Mouse (Mus musculus) heart, embryonic 11.5 days (tissue): ENCODE data around the gene Nlrp3. TPM values are rescaled to one million over a fixed set of nuclear protein-coding genes. Genes with fewer than 3 reads are reported as not detected.

Experiments used
- ATAC-seq: fragments of 200-750 bp; cut with Nextera tagmentation; replicated peaks from 2 replicates; pipeline ENCODE4 v1.8.0; 2017; ENCODE audit warnings: moderate library complexity; ENCODE audit not compliant: insufficient number of reproducible peaks, low FRiP score, low TSS enrichment
- H3K27ac ChIP-seq: fragments of 300-500 bp; sonication (generic); 2 replicates; pipeline ENCODE4 v1.5.1; 2014; ENCODE audit warnings: mild to moderate bottlenecking, low read depth, low read length
- H3K27me3 ChIP-seq: fragments of 300-500 bp; sonication (generic); 2 replicates; pipeline ENCODE4 v1.6.1; 2014; ENCODE audit warnings: mild to moderate bottlenecking, low read length, mixed read lengths; ENCODE audit not compliant: control insufficient read depth, insufficient read depth
- H3K36me3 ChIP-seq: fragments of 300-500 bp; sonication (generic); 2 replicates; pipeline ENCODE4 v1.6.1; 2014; ENCODE audit warnings: mild to moderate bottlenecking, low read length, moderate library complexity, mixed read lengths; ENCODE audit not compliant: control insufficient read depth, insufficient read depth
- H3K4me1 ChIP-seq: fragments of 300-500 bp; sonication (generic); 2 replicates; pipeline ENCODE4 v1.6.1; 2014; ENCODE audit warnings: low read length; ENCODE audit not compliant: control insufficient read depth, insufficient read depth
- H3K4me2 ChIP-seq: fragments of 300-500 bp; sonication (generic); 2 replicates; pipeline ENCODE4 v1.6.1; 2014; ENCODE audit warnings: mild to moderate bottlenecking, moderate library complexity
- H3K4me3 ChIP-seq: fragments of 300-500 bp; sonication (generic); 2 replicates; pipeline ENCODE4 v1.5.1; 2014; ENCODE audit warnings: low read depth, low read length
- H3K9ac ChIP-seq: fragments of 300-500 bp; sonication (generic); 2 replicates; pipeline ENCODE4 v1.6.1; 2014; ENCODE audit warnings: mild to moderate bottlenecking, low read depth, low read length, moderate library complexity
- H3K9me3 ChIP-seq: fragments of 300-500 bp; sonication (generic); replicated peaks from 2 replicates; pipeline ENCODE4 v1.6.1; 2016; ENCODE audit warnings: low read length; ENCODE audit not compliant: control insufficient read depth
- WGBS: fragments of 180-500 bp; shearing (Covaris S2); extraction: QIAGEN DNeasy Blood & Tissue Kit; methylation state at CpG from one replicate; pipeline ENCODE4 v1.1.7; 2014; ENCODE audit not compliant: insufficient replicate concordance; 5-methylcytosine and 5-hydroxymethylcytosine counted together
- polyA plus RNA-seq: library from polyadenylated mRNA; unstranded; fragments of >200 nt; fragmentation: Nextera tagmentation; extraction: Ambion mirVana; gene quantifications from 2 replicates; pipeline ENCODE4 v1.2.1, GENCODE M21; 2014

Nlrp3 gene
- polyA plus RNA-seq, 1 experiment from 2014 or later: 0.16 TPM

DNA sequence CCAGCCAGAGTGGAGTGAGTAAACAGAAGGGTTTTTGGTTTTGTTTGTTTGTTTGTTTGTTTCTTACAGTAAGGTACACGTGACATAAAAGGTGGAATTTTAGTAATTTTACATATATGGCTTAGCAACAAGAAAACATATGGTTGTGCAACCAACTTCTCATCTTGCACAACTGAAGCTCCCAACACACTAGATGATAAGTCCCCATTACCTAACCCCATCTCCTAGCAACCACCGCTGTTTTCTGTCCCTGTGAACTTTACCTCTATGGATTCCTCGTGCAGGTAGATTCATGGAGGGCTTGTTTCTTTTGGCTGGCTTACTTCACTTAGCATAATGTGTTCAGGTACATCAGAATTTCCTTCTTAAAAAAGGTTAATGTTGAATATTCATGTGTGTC lies 2.0 kb downstream of the Nlrp3 start:
- Histone ChIP-seq H3K27ac (no peak overlapping the region), H3K9me3 (no peaks in the 10 kb centered on the region), H3K36me3 (no peaks in the 10 kb centered on the region), H3K27me3 (no peaks in the 10 kb centered on the region), H3K4me3 (no peak overlapping the region), H3K4me1 (no peaks in the 10 kb centered on the region), H3K9ac (no peak overlapping the region), H3K4me2 (no peak overlapping the region)
- 81% methylated on average over 3 of the region's 3 CpGs for WGBS
- no peak for ATAC-seq

DNA sequence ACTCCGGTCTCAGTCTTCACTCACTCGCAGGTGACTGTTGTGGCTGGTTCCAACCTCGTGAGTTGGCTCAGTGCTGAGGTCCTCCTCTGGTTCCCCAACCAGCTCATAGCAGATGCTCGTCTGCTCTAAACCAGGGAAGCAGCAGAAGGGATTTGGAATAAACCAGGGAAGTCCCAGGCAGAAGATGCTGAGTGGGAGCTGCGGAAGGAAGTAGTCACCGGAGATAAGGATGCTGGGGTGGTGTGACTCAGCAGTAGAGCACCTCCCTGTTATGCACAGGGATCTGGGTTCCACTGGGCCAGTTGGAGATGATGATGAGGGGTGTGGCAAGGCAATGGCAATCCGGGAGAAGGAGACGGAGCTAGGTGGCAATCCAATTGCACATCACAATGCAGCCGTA lies 2.6 kb downstream of the Nlrp3 start:
- Histone ChIP-seq H3K36me3 (no peaks in the 10 kb centered on the region), H3K4me2 (no peak overlapping the region), H3K4me1 (no peaks in the 10 kb centered on the region), H3K9ac (no peak overlapping the region), H3K4me3 (no peak overlapping the region), H3K9me3 (no peaks in the 10 kb centered on the region), H3K27me3 (no peaks in the 10 kb centered on the region), H3K27ac (no peak overlapping the region)
- 81% methylated on average over 9 of the region's 9 CpGs for WGBS
- no peak for ATAC-seq

DNA sequence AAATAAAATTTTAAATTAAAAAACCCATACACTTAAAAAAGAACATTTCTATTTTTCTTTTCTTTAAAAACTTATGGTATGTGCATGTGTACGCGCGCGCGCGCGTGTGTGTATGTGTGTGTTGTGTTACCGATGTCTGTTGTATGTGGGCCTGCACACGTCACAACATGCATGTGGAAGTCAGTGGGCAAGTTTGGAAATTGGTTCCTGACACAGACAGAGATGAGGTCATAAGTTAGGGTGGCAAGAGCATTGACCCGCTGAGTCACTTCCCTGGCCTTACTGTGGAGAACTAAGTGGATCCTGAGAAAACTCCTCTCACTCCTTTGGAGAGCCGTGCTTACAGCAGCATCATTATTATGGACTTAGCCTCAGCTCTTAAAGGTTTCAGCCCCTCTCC lies 12.8 kb downstream of the Nlrp3 start:
- 94% methylated on average over 11 of the region's 11 CpGs for WGBS
- Histone ChIP-seq H3K4me2 (no peak overlapping the region), H3K9me3 (no peaks in the 10 kb centered on the region), H3K36me3 (no peaks in the 10 kb centered on the region), H3K4me1 (no peaks in the 10 kb centered on the region), H3K27ac (no peak overlapping the region), H3K4me3 (no peak overlapping the region), H3K9ac (no peak overlapping the region), H3K27me3 (no peaks in the 10 kb centered on the region)
- ATAC-seq: no peak

DNA sequence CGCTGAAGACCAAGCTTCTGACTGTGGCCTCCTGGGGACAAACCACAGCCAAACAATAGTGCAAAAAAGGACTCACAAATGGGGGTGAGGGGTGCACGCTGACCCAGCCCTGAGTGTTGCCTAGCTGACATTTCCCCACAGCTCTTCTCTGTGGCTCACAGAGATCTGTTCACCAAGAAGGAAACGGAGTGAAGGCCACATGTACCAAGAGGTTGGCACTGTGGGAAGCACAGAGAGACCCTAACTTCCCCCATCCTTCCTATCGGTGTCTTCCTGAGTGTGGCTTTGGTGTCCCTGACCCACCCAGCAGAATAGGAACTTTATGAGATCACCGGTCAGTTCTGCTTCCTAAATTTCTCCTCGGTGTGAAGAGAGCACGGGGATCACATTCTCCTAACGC lies 13.2 kb downstream of the Nlrp3 start:
- Histone ChIP-seq H3K4me2 (no peak overlapping the region), H3K36me3 (no peaks in the 10 kb centered on the region), H3K27ac (no peak overlapping the region), H3K27me3 (no peaks in the 10 kb centered on the region), H3K9me3 (no peaks in the 10 kb centered on the region), H3K9ac (no peak overlapping the region), H3K4me1 (no peaks in the 10 kb centered on the region), H3K4me3 (no peak overlapping the region)
- ATAC-seq: no peak
- 78% methylated on average over 8 of the region's 8 CpGs for WGBS

DNA sequence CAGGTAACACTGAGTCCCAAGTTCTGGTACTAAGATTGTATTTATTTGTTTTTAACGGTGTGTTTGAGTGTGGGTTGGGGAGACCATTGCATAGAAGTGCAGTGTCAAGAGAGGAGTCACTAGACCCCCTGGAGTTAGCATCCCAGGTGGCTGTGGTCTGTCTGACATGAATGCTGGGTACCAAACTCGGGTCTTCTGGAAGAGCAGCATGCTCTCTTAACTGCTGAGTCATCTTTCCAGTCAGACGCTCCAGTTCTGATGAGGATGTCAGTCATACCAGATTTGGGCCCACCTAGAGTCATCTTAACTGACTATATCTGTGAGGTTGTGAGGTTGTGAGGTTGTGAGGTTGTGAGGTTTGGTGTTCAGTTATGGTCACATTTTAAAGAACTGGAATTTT lies 19.5 kb downstream of the Nlrp3 start:
- 59% methylated on average over 3 of the region's 3 CpGs for WGBS
- Histone ChIP-seq H3K4me3 (no peak overlapping the region), H3K4me1 (no peaks in the 10 kb centered on the region), H3K9ac (no peak overlapping the region), H3K27me3 (no peaks in the 10 kb centered on the region), H3K4me2 (no peak overlapping the region), H3K9me3 (no peaks in the 10 kb centered on the region), H3K27ac (no peak overlapping the region), H3K36me3 (no peaks in the 10 kb centered on the region)
- no peak for ATAC-seq

DNA sequence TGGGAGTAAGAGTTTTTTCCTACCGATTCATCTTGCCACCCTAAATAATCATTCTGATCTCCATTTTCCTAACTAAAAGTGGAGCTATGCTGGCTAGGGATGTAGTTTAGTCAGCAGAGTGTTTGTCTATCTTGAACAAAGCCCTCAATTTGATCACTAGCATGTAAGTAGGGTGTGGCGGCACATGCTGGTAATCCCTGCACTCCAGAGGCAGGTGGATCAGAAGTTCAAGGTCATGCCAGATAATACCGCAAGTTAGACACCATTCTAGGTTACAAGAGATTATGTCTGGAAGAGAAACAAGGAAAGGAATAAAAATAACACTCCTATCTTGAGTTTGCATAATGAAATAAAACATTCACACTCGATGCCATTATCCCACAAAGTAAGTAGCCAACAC lies 21.0 kb downstream of the Nlrp3 start:
- H3K4me2 ChIP-seq: no peak overlapping the region
- no peak overlapping the region for H3K27ac ChIP-seq
- no peak for ATAC-seq
- no peaks in the 10 kb centered on the region for H3K4me1 ChIP-seq
- no peaks in the 10 kb centered on the region for H3K36me3 ChIP-seq
- H3K27me3 ChIP-seq: peaks cover 2% of the 10 kb centered on the region; the same call in 1 of the 2 replicates
- H3K9ac ChIP-seq: no peak overlapping the region
- no peak overlapping the region for H3K4me3 ChIP-seq
- 82% methylated on average over 4 of the region's 4 CpGs for WGBS
- H3K9me3 ChIP-seq: no peaks in the 10 kb centered on the region

DNA sequence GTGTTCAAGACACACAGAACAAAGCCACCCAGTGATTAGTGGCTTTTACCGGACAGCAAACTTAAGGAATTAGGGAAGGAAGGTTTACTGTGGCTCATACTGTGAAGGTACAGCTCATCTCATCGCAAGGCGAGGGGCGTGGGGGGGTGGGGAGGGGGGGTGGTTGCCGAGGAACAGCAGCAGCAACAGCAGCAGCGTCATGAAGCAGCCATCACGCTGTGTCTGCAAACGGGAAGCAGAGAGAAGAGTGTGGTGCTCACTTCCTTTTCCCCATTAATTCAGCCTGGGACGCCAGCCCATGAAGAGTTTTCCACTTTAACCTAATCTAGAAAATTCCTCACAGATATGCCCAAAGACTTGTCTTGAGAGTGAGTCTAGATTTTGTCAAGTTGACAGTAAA lies 21.5 kb downstream of the Nlrp3 start:
- Histone ChIP-seq H3K27ac (no peak overlapping the region), H3K9ac (no peak overlapping the region), H3K4me3 (no peak overlapping the region), H3K9me3 (no peaks in the 10 kb centered on the region), H3K27me3 (peaks cover 2% of the 10 kb centered on the region; the same call in 1 of the 2 replicates), H3K36me3 (no peaks in the 10 kb centered on the region), H3K4me2 (no peak overlapping the region), H3K4me1 (no peaks in the 10 kb centered on the region)
- WGBS: 69% methylated on average over 9 of the region's 9 CpGs
- no peak for ATAC-seq

DNA sequence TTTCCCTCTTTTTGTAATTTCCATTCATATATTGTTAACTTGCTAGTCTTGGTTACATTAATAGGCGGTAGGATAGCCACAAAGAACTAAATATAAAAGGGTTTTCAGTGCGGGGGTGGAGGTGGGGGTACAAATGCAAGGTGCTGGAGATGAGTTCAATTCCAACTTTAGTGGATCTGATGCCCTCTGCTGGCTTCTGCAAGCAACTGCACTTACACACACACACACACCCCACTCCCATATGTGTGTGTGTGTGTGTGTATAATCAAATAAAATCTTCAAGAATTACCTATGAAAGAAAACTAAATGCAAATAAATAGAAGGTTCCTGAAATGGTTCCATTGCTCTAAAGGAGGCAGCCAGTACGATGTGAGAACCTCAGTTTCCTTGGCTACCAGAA lies 27.9 kb downstream of the Nlrp3 start:
- Histone ChIP-seq H3K9ac (no peak overlapping the region), H3K4me1 (no peaks in the 10 kb centered on the region), H3K4me3 (no peak overlapping the region), H3K4me2 (no peak overlapping the region), H3K27ac (no peak overlapping the region), H3K36me3 (no peaks in the 10 kb centered on the region), H3K27me3 (peaks cover 21% of the 10 kb centered on the region; the same call in 1 of the 2 replicates), H3K9me3 (no peaks in the 10 kb centered on the region)
- WGBS: 62% methylated on average over 3 of the region's 3 CpGs
- no peak for ATAC-seq

DNA sequence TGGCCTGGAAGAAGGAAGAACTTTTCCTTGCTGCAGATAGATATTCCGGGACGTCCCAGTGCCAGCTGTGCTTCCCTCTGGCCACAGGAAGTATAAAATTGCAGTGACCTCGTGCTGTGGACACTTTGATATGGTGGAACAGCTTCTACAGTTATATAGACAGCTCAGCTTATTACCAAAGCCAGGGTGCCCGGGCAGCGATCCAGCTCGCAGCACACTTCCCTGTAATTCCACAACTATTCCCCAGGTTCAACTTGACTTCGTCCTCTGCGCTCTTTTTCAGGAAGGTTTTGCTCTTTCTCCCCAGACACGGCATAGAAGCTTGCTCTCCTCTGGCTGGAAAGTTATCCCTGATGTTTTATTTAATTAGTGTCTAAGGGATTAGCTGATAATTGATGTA lies 34.4 kb downstream of the Nlrp3 start:
- Histone ChIP-seq H3K27ac (no peak overlapping the region), H3K4me2 (no peak overlapping the region), H3K36me3 (no peaks in the 10 kb centered on the region), H3K9me3 (no peaks in the 10 kb centered on the region), H3K27me3 (peaks cover 20% of the 10 kb centered on the region; the same call in 1 of the 2 replicates), H3K9ac (no peak overlapping the region), H3K4me1 (no peaks in the 10 kb centered on the region), H3K4me3 (no peak overlapping the region)
- WGBS: 52% methylated on average over 9 of the region's 9 CpGs
- no peak for ATAC-seq
